Mouse (Mus musculus): ENCODE measurements around the gene Cnga1. TPM values are rescaled to one million over a fixed set of nuclear protein-coding genes. Genes with fewer than 3 reads are reported as not detected.
A peak's percentile ranks its signal among the peaks of the same experiment; 100 is the strongest.

The Cnga1 gene
- not detected in 2 replicates for polyA plus RNA-seq (2014; fragmentation: Nextera tagmentation; extraction: Ambion mirVana)

DNA sequence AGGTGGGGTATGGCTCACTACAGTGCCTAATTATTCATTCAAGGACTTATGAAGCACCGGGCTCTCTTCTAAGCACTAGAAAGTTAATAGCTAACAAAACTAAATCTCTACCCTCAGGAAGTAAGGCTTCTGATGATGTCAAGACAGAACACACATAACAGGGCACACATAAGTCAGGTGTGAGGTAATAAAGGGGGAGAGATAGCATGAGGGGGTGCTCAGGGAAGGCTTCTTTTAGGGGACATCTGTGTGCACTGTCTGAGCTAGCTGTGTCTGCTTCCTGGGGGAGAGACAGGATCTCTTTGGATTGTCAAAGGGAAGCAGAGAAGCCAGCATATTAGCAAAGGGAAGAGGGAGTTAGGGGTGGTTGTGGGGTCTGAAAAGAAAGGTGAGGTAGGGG lies at the start of gene Cnga1:
Cnga1 (minus strand) TSS at position 101 of the 400 bp plus-strand sequence.
- 74% methylated on average over 1 of the region's 1 CpGs for WGBS

GRCm38 (mm10) chr5:72690516-72690915 lies 46.4 kb upstream of the Cnga1 start:
- Histone ChIP-seq H3K27me3 (replicated peaks; ENCODE audit: control insufficient read depth, insufficient read depth, low read length) (no peaks in the 10 kb centered on the region), H3K27ac (replicated peaks; ENCODE audit: low read depth, low read length) (no peak overlapping the region), H3K9me3 (ENCODE audit: control insufficient read depth, low read length) (no peaks in the 10 kb centered on the region), H3K36me3 (ENCODE audit: control insufficient read depth, insufficient read depth, low read length) (no peaks in the 10 kb centered on the region), H3K4me2 (ENCODE audit: low read depth, low read length) (no peak overlapping the region), H3K9ac (ENCODE audit: low read depth, low read length) (no peak overlapping the region), H3K4me3 (ENCODE audit: low read depth, low read length) (no peak overlapping the region), H3K4me1 (ENCODE audit: control insufficient read depth, insufficient read depth, low read length) (no peaks in the 10 kb centered on the region)
- no peak for DNase-seq (ENCODE audit: low spot score)
- WGBS = 87% methylated on average over 5 of the region's 5 CpGs
- no peak for ATAC-seq (ENCODE audit: low read depth)

More for the DNA sequence above, at the start of gene Cnga1:
- ATAC-seq (ENCODE audit: low read depth) (no peak), DNase-seq (ENCODE audit: low spot score) (no peak)
- Histone ChIP-seq H3K4me2 (ENCODE audit: low read depth, low read length) (no peak within 1 kb of the TSS), H3K9ac (ENCODE audit: low read depth, low read length) (no peak within 1 kb of the TSS), H3K9me3 (ENCODE audit: control insufficient read depth, low read length) (no peaks in the 10 kb centered on the region), H3K4me1 (ENCODE audit: control insufficient read depth, insufficient read depth, low read length) (peaks cover 4% of the 10 kb centered on the region), H3K4me3 (ENCODE audit: low read depth, low read length) (no peak within 1 kb of the TSS), H3K36me3 (ENCODE audit: control insufficient read depth, insufficient read depth, low read length) (no peaks in the 10 kb centered on the region), H3K27me3 (replicated peaks; ENCODE audit: control insufficient read depth, insufficient read depth, low read length) (peaks cover 12% of the 10 kb centered on the region), H3K27ac (replicated peaks; ENCODE audit: low read depth, low read length) (no peak within 1 kb of the TSS)

- no peaks in the 10 kb centered on the region for H3K27me3 ChIP-seq (replicated peaks; ENCODE audit: control insufficient read depth, insufficient read depth, low read length)
- no peak for ATAC-seq (ENCODE audit: low read depth)
- DNase-seq (ENCODE audit: low spot score) = no peak
- no peak overlapping the region for H3K9ac ChIP-seq (ENCODE audit: low read depth, low read length)
- H3K4me3 ChIP-seq (ENCODE audit: low read depth, low read length) = no peak overlapping the region
- H3K4me2 ChIP-seq (ENCODE audit: low read depth, low read length) = no peak overlapping the region
- H3K27ac ChIP-seq (replicated peaks; ENCODE audit: low read depth, low read length) = no peak overlapping the region
- H3K4me1 ChIP-seq (ENCODE audit: control insufficient read depth, insufficient read depth, low read length) = no peaks in the 10 kb centered on the region
- WGBS = 91% methylated on average over 7 of the region's 7 CpGs
- no peaks in the 10 kb centered on the region for H3K36me3 ChIP-seq (ENCODE audit: control insufficient read depth, insufficient read depth, low read length)
- H3K9me3 ChIP-seq (ENCODE audit: control insufficient read depth, low read length) = no peaks in the 10 kb centered on the region
Observed at GRCm38 (mm10) chr5:72689556-72689955, 45.5 kb upstream of the Cnga1 start.

DNA sequence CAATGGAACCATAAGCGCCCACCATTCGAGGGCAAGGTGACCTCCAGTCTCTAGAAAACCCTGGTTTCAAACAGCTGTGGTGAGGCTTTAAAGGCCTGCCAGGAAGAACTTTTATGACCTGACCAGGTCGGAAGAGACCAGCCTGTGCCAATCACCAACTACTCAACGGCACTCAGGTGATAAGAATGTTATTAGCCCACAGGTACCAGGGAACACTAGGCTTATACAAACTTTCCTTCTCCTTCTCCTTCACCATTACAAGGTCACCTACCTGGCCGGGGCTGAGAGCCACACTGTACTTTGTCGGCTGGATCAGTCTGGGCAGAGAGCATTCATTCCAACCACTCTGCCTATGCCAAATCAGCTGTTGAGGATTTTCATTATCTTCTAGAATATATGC lies 37.4 kb upstream of the Cnga1 start:
- no peak overlapping the region for H3K9ac ChIP-seq (ENCODE audit: low read depth, low read length)
- no peaks in the 10 kb centered on the region for H3K27me3 ChIP-seq (replicated peaks; ENCODE audit: control insufficient read depth, insufficient read depth, low read length)
- no peaks in the 10 kb centered on the region for H3K36me3 ChIP-seq (ENCODE audit: control insufficient read depth, insufficient read depth, low read length)
- 93% methylated on average over 6 of the region's 6 CpGs for WGBS
- H3K9me3 ChIP-seq (ENCODE audit: control insufficient read depth, low read length) = peaks cover 3% of the 10 kb centered on the region; the same call in 1 of the 2 replicates
- H3K4me1 ChIP-seq (ENCODE audit: control insufficient read depth, insufficient read depth, low read length) = no peaks in the 10 kb centered on the region
- no peak overlapping the region for H3K4me2 ChIP-seq (ENCODE audit: low read depth, low read length)
- DNase-seq (ENCODE audit: low spot score) (no peak), ATAC-seq (ENCODE audit: low read depth) (no peak)
- no peak overlapping the region for H3K4me3 ChIP-seq (ENCODE audit: low read depth, low read length)
- no peak overlapping the region for H3K27ac ChIP-seq (replicated peaks; ENCODE audit: low read depth, low read length)

- ATAC-seq (ENCODE audit: low read depth) (peak; percentile 51; the same call in 1 of the 2 replicates), DNase-seq (ENCODE audit: low spot score) (peak; percentile 36)
- 70% methylated on average over 9 of the region's 9 CpGs for WGBS
- Histone ChIP-seq H3K36me3 (ENCODE audit: control insufficient read depth, insufficient read depth, low read length) (no peaks in the 10 kb centered on the region), H3K27ac (replicated peaks; ENCODE audit: low read depth, low read length) (no peak overlapping the region), H3K9me3 (ENCODE audit: control insufficient read depth, low read length) (no peaks in the 10 kb centered on the region), H3K9ac (ENCODE audit: low read depth, low read length) (no peak overlapping the region), H3K27me3 (replicated peaks; ENCODE audit: control insufficient read depth, insufficient read depth, low read length) (no peaks in the 10 kb centered on the region), H3K4me2 (ENCODE audit: low read depth, low read length) (no peak overlapping the region), H3K4me3 (ENCODE audit: low read depth, low read length) (no peak overlapping the region), H3K4me1 (ENCODE audit: control insufficient read depth, insufficient read depth, low read length) (no peaks in the 10 kb centered on the region)
Observed at GRCm38 (mm10) chr5:72674994-72675542, 31.0 kb upstream of the Cnga1 start.

- ATAC-seq (ENCODE audit: low read depth) (0 out of 2 replicates have a peak, but pooled peaks have one; percentile 44), DNase-seq (ENCODE audit: low spot score) (no peak)
- WGBS = 51% methylated on average over 8 of the region's 8 CpGs
- no peaks in the 10 kb centered on the region for H3K4me1 ChIP-seq (ENCODE audit: control insufficient read depth, insufficient read depth, low read length)
- no peaks in the 10 kb centered on the region for H3K27me3 ChIP-seq (replicated peaks; ENCODE audit: control insufficient read depth, insufficient read depth, low read length)
- no peak overlapping the region for H3K9ac ChIP-seq (ENCODE audit: low read depth, low read length)
- H3K36me3 ChIP-seq (ENCODE audit: control insufficient read depth, insufficient read depth, low read length) = no peaks in the 10 kb centered on the region
- no peaks in the 10 kb centered on the region for H3K9me3 ChIP-seq (ENCODE audit: control insufficient read depth, low read length)
- no peak overlapping the region for H3K27ac ChIP-seq (replicated peaks; ENCODE audit: low read depth, low read length)
- H3K4me3 ChIP-seq (ENCODE audit: low read depth, low read length) = no peak overlapping the region
- H3K4me2 ChIP-seq (ENCODE audit: low read depth, low read length) = no peak overlapping the region
Observed at GRCm38 (mm10) chr5:72671017-72671699, 27.1 kb upstream of the Cnga1 start.

GRCm38 (mm10) chr5:72668351-72668750 lies 24.3 kb upstream of the Cnga1 start:
- ATAC-seq (ENCODE audit: low read depth) (no peak), DNase-seq (ENCODE audit: low spot score) (no peak)
- no peaks in the 10 kb centered on the region for H3K4me1 ChIP-seq (ENCODE audit: control insufficient read depth, insufficient read depth, low read length)
- WGBS = 81% methylated on average over 9 of the region's 9 CpGs
- no peak overlapping the region for H3K4me3 ChIP-seq (ENCODE audit: low read depth, low read length)
- no peak overlapping the region for H3K27ac ChIP-seq (replicated peaks; ENCODE audit: low read depth, low read length)
- H3K27me3 ChIP-seq (replicated peaks; ENCODE audit: control insufficient read depth, insufficient read depth, low read length) = no peaks in the 10 kb centered on the region
- no peaks in the 10 kb centered on the region for H3K36me3 ChIP-seq (ENCODE audit: control insufficient read depth, insufficient read depth, low read length)
- H3K9me3 ChIP-seq (ENCODE audit: control insufficient read depth, low read length) = no peaks in the 10 kb centered on the region
- no peak overlapping the region for H3K4me2 ChIP-seq (ENCODE audit: low read depth, low read length)
- no peak overlapping the region for H3K9ac ChIP-seq (ENCODE audit: low read depth, low read length)

- H3K9ac ChIP-seq (ENCODE audit: low read depth, low read length) = no peak overlapping the region
- H3K27me3 ChIP-seq (replicated peaks; ENCODE audit: control insufficient read depth, insufficient read depth, low read length) = no peaks in the 10 kb centered on the region
- H3K4me2 ChIP-seq (ENCODE audit: low read depth, low read length) = no peak overlapping the region
- H3K27ac ChIP-seq (replicated peaks; ENCODE audit: low read depth, low read length) = no peak overlapping the region
- no peaks in the 10 kb centered on the region for H3K36me3 ChIP-seq (ENCODE audit: control insufficient read depth, insufficient read depth, low read length)
- 74% methylated on average over 7 of the region's 7 CpGs for WGBS
- no peaks in the 10 kb centered on the region for H3K9me3 ChIP-seq (ENCODE audit: control insufficient read depth, low read length)
- H3K4me3 ChIP-seq (ENCODE audit: low read depth, low read length) = no peak overlapping the region
- no peak for DNase-seq (ENCODE audit: low spot score)
- no peak for ATAC-seq (ENCODE audit: low read depth)
- H3K4me1 ChIP-seq (ENCODE audit: control insufficient read depth, insufficient read depth, low read length) = no peaks in the 10 kb centered on the region
Observed at GRCm38 (mm10) chr5:72666428-72666827, 22.4 kb upstream of the Cnga1 start.

- WGBS = 18% methylated on average over 5 of the region's 5 CpGs
- DNase-seq (ENCODE audit: low spot score) (peak; percentile 44), ATAC-seq (ENCODE audit: low read depth) (no peak)
- no peak overlapping the region for H3K4me2 ChIP-seq (ENCODE audit: low read depth, low read length)
- H3K36me3 ChIP-seq (ENCODE audit: control insufficient read depth, insufficient read depth, low read length) = no peaks in the 10 kb centered on the region
- no peaks in the 10 kb centered on the region for H3K9me3 ChIP-seq (ENCODE audit: control insufficient read depth, low read length)
- H3K27me3 ChIP-seq (replicated peaks; ENCODE audit: control insufficient read depth, insufficient read depth, low read length) = no peaks in the 10 kb centered on the region
- H3K4me1 ChIP-seq (ENCODE audit: control insufficient read depth, insufficient read depth, low read length) = no peaks in the 10 kb centered on the region
- H3K4me3 ChIP-seq (ENCODE audit: low read depth, low read length) = no peak overlapping the region
- H3K9ac ChIP-seq (ENCODE audit: low read depth, low read length) = no peak overlapping the region
- no peak overlapping the region for H3K27ac ChIP-seq (replicated peaks; ENCODE audit: low read depth, low read length)
Observed at GRCm38 (mm10) chr5:72665281-72665680, 21.2 kb upstream of the Cnga1 start.
